Mouse (Mus musculus) heart, embryonic 12.5 days (tissue): ENCODE results near the gene Fcrl5. TPM values are rescaled to one million over a fixed set of nuclear protein-coding genes. Genes with fewer than 3 reads are reported as not detected.
"Not testable (repeated sequence)": the region's sequence is repeated elsewhere in the genome, so short reads cannot be mapped to it uniquely, and the experiment has no call there.

ENCODE experiments used
- ATAC-seq: fragments of 200-750 bp; cut with Nextera tagmentation; 2 replicates; pipeline ENCODE4 v1.8.0; 2017; ENCODE audit warnings: moderate TSS enrichment, moderate library complexity; ENCODE audit not compliant: insufficient number of reproducible peaks, low FRiP score
- H3K27ac ChIP-seq: fragments of 300-500 bp; sonication (generic); 2 replicates; pipeline ENCODE4 v1.5.1; 2016; ENCODE audit warnings: mild to moderate bottlenecking, moderate library complexity; ENCODE audit not compliant: poor library complexity, severe bottlenecking
- H3K27me3 ChIP-seq: fragments of 300-500 bp; sonication (generic); replicated peaks from 2 replicates; pipeline ENCODE4 v1.6.1; 2016; ENCODE audit warnings: mild to moderate bottlenecking, moderate library complexity
- H3K36me3 ChIP-seq: fragments of 300-500 bp; sonication (generic); 2 replicates; pipeline ENCODE4 v1.6.1; 2016; ENCODE audit warnings: mild to moderate bottlenecking, moderate library complexity
- H3K4me1 ChIP-seq: fragments of 300-500 bp; sonication (generic); replicated peaks from 2 replicates; pipeline ENCODE4 v1.6.1; 2016; ENCODE audit warnings: mild to moderate bottlenecking
- H3K4me2 ChIP-seq: fragments of 300-500 bp; sonication (generic); 2 replicates; pipeline ENCODE4 v1.6.1; 2016; ENCODE audit warnings: mild to moderate bottlenecking, moderate library complexity
- H3K4me3 ChIP-seq: fragments of 300-500 bp; sonication (generic); 2 replicates; pipeline ENCODE4 v1.5.1; 2016; ENCODE audit warnings: mild to moderate bottlenecking
- H3K9ac ChIP-seq: fragments of 300-500 bp; sonication (generic); 2 replicates; pipeline ENCODE4 v1.6.1; 2016; ENCODE audit warnings: mild to moderate bottlenecking, moderate library complexity
- H3K9me3 ChIP-seq: fragments of 300-500 bp; sonication (generic); replicated peaks from 2 replicates; pipeline ENCODE4 v1.6.1; 2016; ENCODE audit warnings: mild to moderate bottlenecking, moderate library complexity
- WGBS: fragments of 180-500 bp; shearing (Covaris S2); methylation state at CpG from one replicate; pipeline ENCODE4 v1.1.7; 2016; 5-methylcytosine and 5-hydroxymethylcytosine counted together
- polyA plus RNA-seq: library from polyadenylated mRNA; unstranded; fragments of >200 nt; fragmentation: Nextera tagmentation; extraction: Ambion mirVana; gene quantifications from 2 replicates; pipeline ENCODE4 v1.2.1, GENCODE M21; 2016

Gene Fcrl5
- polyA plus RNA-seq, 1 experiment from 2014 or later, result not detected

DNA sequence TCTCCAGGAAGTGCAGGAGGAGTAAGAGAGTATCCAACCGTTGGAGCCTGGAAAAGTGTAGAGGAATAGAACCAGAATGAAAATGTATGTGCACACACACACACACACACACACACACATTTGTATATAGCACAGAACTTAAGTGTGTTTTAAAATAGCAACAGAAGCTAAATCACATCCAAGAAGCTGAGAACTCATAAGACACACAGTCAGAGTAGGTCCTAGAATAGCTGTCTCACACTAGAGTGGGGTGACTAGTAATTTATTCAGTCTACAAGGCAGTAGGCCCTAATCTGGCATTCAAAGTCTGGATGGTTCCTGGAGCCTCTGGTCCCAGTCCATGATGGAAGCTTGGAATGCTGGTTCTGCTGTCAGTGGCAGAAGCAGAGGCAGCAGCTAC lies 5.0 kb downstream of the Fcrl5 start:
- 0 out of 2 replicates have a peak, but pooled peaks cover 3% of the 10 kb centered on the region for H3K9me3 ChIP-seq
- H3K4me3 ChIP-seq, result no peak overlapping the region
- no peaks in the 10 kb centered on the region for H3K36me3 ChIP-seq
- ATAC-seq, result no peak
- H3K27ac ChIP-seq, result no peak overlapping the region
- H3K4me1 ChIP-seq, result no peaks in the 10 kb centered on the region
- H3K27me3 ChIP-seq, result no peaks in the 10 kb centered on the region
- 67% methylated on average over 1 of the region's 1 CpGs for WGBS
- no peak overlapping the region for H3K9ac ChIP-seq
- no peak overlapping the region for H3K4me2 ChIP-seq

- Histone ChIP-seq H3K9me3 (no peaks in the 10 kb centered on the region), H3K27me3 (no peaks in the 10 kb centered on the region), H3K36me3 (no peaks in the 10 kb centered on the region), H3K27ac (no peak overlapping the region), H3K4me3 (no peak overlapping the region), H3K9ac (no peak overlapping the region), H3K4me2 (no peak overlapping the region), H3K4me1 (no peaks in the 10 kb centered on the region)
- no peak for ATAC-seq
- 51% methylated on average over 6 of the region's 6 CpGs for WGBS
These were observed 8.4 kb downstream of the Fcrl5 start for GRCm38 (mm10) chr3:87443968-87444367.

DNA sequence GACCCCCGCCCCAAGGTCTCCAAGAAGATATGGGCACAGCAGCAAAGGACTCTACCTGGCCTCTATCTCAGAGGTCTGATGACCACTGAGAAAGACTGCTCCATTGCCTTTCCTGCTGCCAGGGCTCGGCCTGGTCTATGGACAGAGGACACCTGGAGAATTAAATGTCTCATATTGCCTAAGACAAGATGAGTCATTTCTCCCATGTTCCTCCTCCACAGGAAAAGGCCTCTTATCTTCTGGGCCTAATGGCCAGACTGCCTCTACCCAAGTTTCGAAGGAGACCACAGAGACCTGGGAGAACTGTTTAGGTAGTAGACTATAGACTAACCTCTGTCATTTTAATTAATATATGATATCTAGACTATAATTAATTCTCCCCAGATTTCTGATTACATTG lies 29.9 kb downstream of the Fcrl5 start:
- Histone ChIP-seq H3K4me2 (no peak overlapping the region), H3K4me3 (no peak overlapping the region), H3K9ac (no peak overlapping the region), H3K27me3 (no peaks in the 10 kb centered on the region), H3K4me1 (no peaks in the 10 kb centered on the region), H3K9me3 (no peaks in the 10 kb centered on the region; the same call in 1 of the 2 replicates), H3K36me3 (no peaks in the 10 kb centered on the region), H3K27ac (no peak overlapping the region)
- 72% methylated on average over 3 of the region's 3 CpGs for WGBS
- no peak for ATAC-seq

GRCm38 (mm10) chr3:87467011-87467410 lies 31.4 kb downstream of the Fcrl5 start:
- no peaks in the 10 kb centered on the region for H3K36me3 ChIP-seq
- H3K4me3 ChIP-seq, result no peak overlapping the region
- no peak overlapping the region for H3K4me2 ChIP-seq
- no peak overlapping the region for H3K27ac ChIP-seq
- H3K9ac ChIP-seq, result no peak overlapping the region
- H3K27me3 ChIP-seq, result no peaks in the 10 kb centered on the region
- no peaks in the 10 kb centered on the region for H3K4me1 ChIP-seq
- WGBS, result 71% methylated on average over 6 of the region's 6 CpGs
- ATAC-seq, result no peak
- no peaks in the 10 kb centered on the region; the same call in 1 of the 2 replicates for H3K9me3 ChIP-seq

GRCm38 (mm10) chr3:87467416-87467815 lies 31.8 kb downstream of the Fcrl5 start:
- H3K4me2 ChIP-seq, result no peak overlapping the region
- ATAC-seq, result no peak
- no peak overlapping the region for H3K27ac ChIP-seq
- no peaks in the 10 kb centered on the region for H3K36me3 ChIP-seq
- 84% methylated on average over 9 of the region's 9 CpGs for WGBS
- H3K4me3 ChIP-seq, result no peak overlapping the region
- no peak overlapping the region for H3K9ac ChIP-seq
- H3K9me3 ChIP-seq, result no peaks in the 10 kb centered on the region; the same call in 1 of the 2 replicates
- H3K4me1 ChIP-seq, result no peaks in the 10 kb centered on the region
- no peaks in the 10 kb centered on the region for H3K27me3 ChIP-seq

- H3K9ac ChIP-seq, H3K4me2 ChIP-seq, ATAC-seq, H3K36me3 ChIP-seq, H3K4me3 ChIP-seq, H3K27ac ChIP-seq, H3K4me1 ChIP-seq, H3K27me3 ChIP-seq: not testable (repeated sequence)
- peaks cover 21% of the 10 kb centered on the region for H3K9me3 ChIP-seq
- 75% methylated on average over 3 of the region's 3 CpGs for WGBS
These were observed 42.4 kb downstream of the Fcrl5 start for GRCm38 (mm10) chr3:87477948-87478347.

GRCm38 (mm10) chr3:87478596-87478995 lies 43.0 kb downstream of the Fcrl5 start:
- not testable (repeated sequence) for ATAC-seq, H3K27me3 ChIP-seq, H3K4me3 ChIP-seq, H3K36me3 ChIP-seq, H3K27ac ChIP-seq, H3K4me2 ChIP-seq, H3K9ac ChIP-seq, H3K4me1 ChIP-seq
- peaks cover 21% of the 10 kb centered on the region for H3K9me3 ChIP-seq
- 75% methylated on average over 6 of the region's 6 CpGs for WGBS

- ATAC-seq, result not testable (repeated sequence)
These were observed 43.7 kb downstream of the Fcrl5 start for GRCm38 (mm10) chr3:87479230-87479629.

DNA sequence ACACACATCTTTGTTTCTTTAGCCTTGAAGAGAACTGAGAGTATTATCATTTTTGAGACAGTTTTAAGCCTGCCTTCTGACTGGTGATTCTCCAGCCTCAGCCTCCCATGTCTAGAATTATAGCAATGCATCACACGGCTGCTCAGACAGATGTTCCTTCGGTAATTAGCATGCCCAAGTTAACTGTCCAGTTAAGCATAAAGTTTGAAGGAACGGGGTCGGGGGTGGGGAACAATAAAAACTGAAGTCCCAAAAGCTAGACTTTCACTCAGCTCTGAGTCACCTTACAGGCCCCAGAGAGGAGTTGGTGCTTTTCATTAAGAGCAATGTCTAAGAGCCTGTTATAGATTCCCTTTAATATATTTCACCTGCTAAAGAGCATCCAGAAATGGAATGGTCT lies 51.8 kb downstream of the Fcrl5 start:
- Histone ChIP-seq H3K9me3 (no peaks in the 10 kb centered on the region), H3K27ac (no peak overlapping the region), H3K9ac (no peak overlapping the region), H3K27me3 (no peaks in the 10 kb centered on the region), H3K4me2 (no peak overlapping the region), H3K4me1 (no peaks in the 10 kb centered on the region), H3K4me3 (no peak overlapping the region), H3K36me3 (no peaks in the 10 kb centered on the region)
- WGBS, result 88% methylated on average over 4 of the region's 4 CpGs
- no peak for ATAC-seq

More at GRCm38 (mm10) chr3:87479230-87479629, 43.7 kb downstream of the Fcrl5 start:
- not testable (repeated sequence) for H3K27me3 ChIP-seq, H3K4me2 ChIP-seq, H3K4me1 ChIP-seq, H3K9ac ChIP-seq, H3K4me3 ChIP-seq, H3K27ac ChIP-seq, H3K36me3 ChIP-seq
- peaks cover 21% of the 10 kb centered on the region for H3K9me3 ChIP-seq

DNA sequence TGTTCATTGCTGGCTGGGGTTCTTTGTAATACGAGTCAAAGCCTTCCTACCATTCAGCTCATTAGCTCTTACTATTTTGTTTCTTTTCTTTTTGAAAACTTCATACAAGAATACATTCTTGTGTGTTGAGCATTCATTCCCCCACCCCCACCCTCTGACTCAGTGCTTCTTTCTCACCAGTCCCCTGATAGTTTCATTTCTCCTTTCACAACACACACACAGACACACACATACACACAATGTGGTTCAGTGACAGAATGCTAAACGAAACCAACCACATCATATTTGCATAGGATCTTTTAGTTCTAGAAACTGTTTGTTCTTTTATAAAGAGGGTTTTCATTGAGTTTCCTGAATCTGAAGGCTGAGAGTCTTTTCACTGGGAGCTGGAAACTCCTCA lies 52.3 kb downstream of the Fcrl5 start:
- H3K36me3 ChIP-seq, result no peaks in the 10 kb centered on the region
- H3K4me3 ChIP-seq, result no peak overlapping the region
- H3K9me3 ChIP-seq, result no peaks in the 10 kb centered on the region
- 74% methylated on average over 2 of the region's 2 CpGs for WGBS
- no peaks in the 10 kb centered on the region for H3K27me3 ChIP-seq
- H3K4me2 ChIP-seq, result no peak overlapping the region
- no peak for ATAC-seq
- H3K4me1 ChIP-seq, result no peaks in the 10 kb centered on the region
- H3K27ac ChIP-seq, result no peak overlapping the region
- H3K9ac ChIP-seq, result no peak overlapping the region

- ATAC-seq, result no peak
- no peak overlapping the region for H3K9ac ChIP-seq
- no peak overlapping the region for H3K4me2 ChIP-seq
- H3K9me3 ChIP-seq, result no peaks in the 10 kb centered on the region
- no peak overlapping the region for H3K4me3 ChIP-seq
- no peaks in the 10 kb centered on the region for H3K36me3 ChIP-seq
- H3K4me1 ChIP-seq, result 0 out of 2 replicates have a peak, but pooled peaks cover 4% of the 10 kb centered on the region
- WGBS, result 76% methylated on average over 9 of the region's 9 CpGs
- H3K27ac ChIP-seq, result no peak overlapping the region
- H3K27me3 ChIP-seq, result peaks cover 27% of the 10 kb centered on the region
These were observed 62.7 kb downstream of the Fcrl5 start for GRCm38 (mm10) chr3:87498266-87498665.

GRCm38 (mm10) chr3:87499072-87499471 lies 63.5 kb downstream of the Fcrl5 start:
- no peak overlapping the region for H3K4me3 ChIP-seq
- H3K9me3 ChIP-seq, result no peaks in the 10 kb centered on the region
- H3K4me1 ChIP-seq, result 0 out of 2 replicates have a peak, but pooled peaks cover 4% of the 10 kb centered on the region
- no peak for ATAC-seq
- no peaks in the 10 kb centered on the region for H3K36me3 ChIP-seq
- WGBS, result 14% methylated on average over 3 of the region's 3 CpGs
- H3K27me3 ChIP-seq, result peaks cover 27% of the 10 kb centered on the region
- H3K27ac ChIP-seq, result no peak overlapping the region
- H3K9ac ChIP-seq, result no peak overlapping the region
- no peak overlapping the region for H3K4me2 ChIP-seq
